12 mouse cellular contexts compared by ENCODE assay signal in the genomic region with DNA sequence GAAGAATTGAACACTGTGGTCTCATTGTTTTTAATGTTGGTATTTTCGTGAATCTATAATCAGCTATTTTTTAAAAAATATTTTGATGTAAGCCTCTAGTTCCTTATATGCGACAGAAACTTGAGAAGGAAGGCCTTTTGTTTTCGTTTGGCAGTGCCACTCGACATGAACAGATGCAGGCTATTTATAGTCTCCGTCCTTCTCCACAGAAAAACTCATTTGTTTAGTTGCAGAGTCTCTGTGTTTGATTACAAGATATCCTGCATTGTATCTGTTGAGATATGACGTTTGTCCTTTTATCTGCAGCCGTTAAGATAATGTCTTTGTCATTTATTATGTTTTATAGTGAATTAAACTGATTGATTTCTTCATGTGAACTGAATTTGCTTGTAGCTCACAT.
DNase-seq lines count a peak whose midpoint lies in the region; ATAC-seq and TF ChIP-seq lines count a peak whose summit lies in the region.
"Had no signal": no experiment of that assay in that cellular context is flagged by ENCODE, and none has a peak within 500 bp of the region (broad histone marks: within the 10 kb centered on the region; RNA-seq: fewer than 3 reads in every experiment).

No protein-coding gene starts in this region.

- peak; percentile 44; the same call in 1 of the 2 replicates for ATAC-seq in forebrain, embryonic 14.5 days
- no peak for ATAC-seq in forebrain, embryonic 11.5 days (replicated peaks; ENCODE audit: low FRiP score)
- ATAC-seq in kidney, postnatal 0 days (replicated peaks; ENCODE audit: low FRiP score, low read depth): no peak
- no peak for ATAC-seq in erythroblast, adult 5-6 weeks (replicated peaks; ENCODE audit: low FRiP score, poor library complexity, severe bottlenecking)
- ATAC-seq: CD4-positive, CD25-positive, alpha-beta regulatory T cell, adult 4 months; Patski had no signal

- no peaks in the 10 kb centered on the region for H3K9me3 ChIP-seq in forebrain, embryonic 14.5 days (replicated peaks; ENCODE audit: control insufficient read depth, low read length)
- no peaks in the 10 kb centered on the region for H3K9me3 ChIP-seq in forebrain, embryonic 11.5 days (ENCODE audit: control insufficient read depth, low read length)
- no peaks in the 10 kb centered on the region for H3K9me3 ChIP-seq in kidney, postnatal 0 days (replicated peaks; ENCODE audit: low read length)
- H3K9me3 ChIP-seq: liver, embryonic 15.5 days; midbrain, embryonic 12.5 days had no signal

- no peak overlapping the region for H3K4me2 ChIP-seq in forebrain, embryonic 14.5 days (ENCODE audit: low read length)
- H3K4me2 ChIP-seq in forebrain, embryonic 11.5 days (ENCODE audit: low read depth, low read length, severe bottlenecking): no peak overlapping the region
- no peak overlapping the region for H3K4me2 ChIP-seq in kidney, postnatal 0 days (ENCODE audit: low read length)
- H3K4me2 ChIP-seq: liver, embryonic 15.5 days; midbrain, embryonic 12.5 days had no signal

- peaks cover 19% of the 10 kb centered on the region for H3K4me1 ChIP-seq in forebrain, embryonic 14.5 days (ENCODE audit: control insufficient read depth, insufficient read depth, low read length)
- H3K4me1 ChIP-seq in forebrain, embryonic 11.5 days (replicated peaks; ENCODE audit: control insufficient read depth, insufficient read depth, low read length): 0 out of 2 replicates have a peak, but pooled peaks cover 2% of the 10 kb centered on the region
- no peaks in the 10 kb centered on the region for H3K4me1 ChIP-seq in kidney, postnatal 0 days (replicated peaks; ENCODE audit: insufficient read depth, low read length)

- no peaks in the 10 kb centered on the region for H3K27me3 ChIP-seq in forebrain, embryonic 14.5 days (replicated peaks; ENCODE audit: control insufficient read depth, insufficient read depth, low read length)
- H3K27me3 ChIP-seq in forebrain, embryonic 11.5 days (ENCODE audit: control insufficient read depth, insufficient read depth, low read length): no peaks in the 10 kb centered on the region
- H3K27me3 ChIP-seq in kidney, postnatal 0 days (ENCODE audit: insufficient read depth, low read length): no peaks in the 10 kb centered on the region
- H3K27me3 ChIP-seq: liver, embryonic 15.5 days; midbrain, embryonic 12.5 days had no signal

- WGBS in forebrain, embryonic 14.5 days: 34% methylated on average over 7 of the region's 7 CpGs
- 59% methylated on average over 7 of the region's 7 CpGs for WGBS in forebrain, embryonic 11.5 days
- 44% methylated on average over 7 of the region's 7 CpGs for WGBS in kidney, postnatal 0 days

- peak; percentile 73 for DNase-seq in forebrain, embryonic 14.5 days (ENCODE audit: low spot score)
- DNase-seq in forebrain, embryonic 11.5 days (ENCODE audit: low spot score): no peak
- peak; percentile 25 for DNase-seq in kidney, postnatal 0 days (ENCODE audit: low spot score)
- DNase-seq in kidney, postnatal 14 days: no peak
- DNase-seq in A20 (ENCODE audit: low read depth, low spot score): peak; percentile 48
- DNase-seq in cerebellum, postnatal 10 days: peak; percentile 26 to 46
- DNase-seq: kidney, adult 2 months had no signal

- H3K9ac ChIP-seq in forebrain, embryonic 14.5 days (ENCODE audit: low read length): no peak overlapping the region
- H3K9ac ChIP-seq in forebrain, embryonic 11.5 days (ENCODE audit: low read length): no peak overlapping the region
- no peak overlapping the region for H3K9ac ChIP-seq in kidney, postnatal 0 days (ENCODE audit: low read depth, low read length)
- H3K9ac ChIP-seq: liver, embryonic 15.5 days; midbrain, embryonic 12.5 days had no signal

- no peaks in the 10 kb centered on the region for H3K36me3 ChIP-seq in forebrain, embryonic 14.5 days (ENCODE audit: control insufficient read depth, insufficient read depth, low read length)
- H3K36me3 ChIP-seq in forebrain, embryonic 11.5 days (ENCODE audit: control insufficient read depth, insufficient read depth, low read length): no peaks in the 10 kb centered on the region
- no peaks in the 10 kb centered on the region for H3K36me3 ChIP-seq in kidney, postnatal 0 days (ENCODE audit: insufficient read depth, low read length)
- H3K36me3 ChIP-seq: liver, embryonic 15.5 days; midbrain, embryonic 12.5 days had no signal

- no peak for TF ChIP-seq CTCF in kidney, postnatal 0 days (IDR thresholded peaks at IDR 0.05; ENCODE audit: low read depth)

- H3K27ac ChIP-seq in forebrain, embryonic 14.5 days (ENCODE audit: low read depth, low read length): 0 out of 2 replicates have a peak overlapping the region, but pooled peaks have one; percentile 59
- H3K27ac ChIP-seq in forebrain, embryonic 11.5 days (ENCODE audit: low read depth, low read length): no peak overlapping the region
- no peak overlapping the region for H3K27ac ChIP-seq in kidney, postnatal 0 days
- H3K27ac ChIP-seq: liver, embryonic 15.5 days; midbrain, embryonic 12.5 days had no signal

- no peak overlapping the region for H3K4me3 ChIP-seq in forebrain, embryonic 14.5 days (ENCODE audit: low read depth, low read length)
- no peak overlapping the region for H3K4me3 ChIP-seq in forebrain, embryonic 11.5 days (ENCODE audit: low read depth, low read length)
- H3K4me3 ChIP-seq in kidney, postnatal 0 days (replicated peaks; ENCODE audit: low read depth, low read length): no peak overlapping the region
- H3K4me3 ChIP-seq: liver, embryonic 15.5 days; midbrain, embryonic 12.5 days had no signal

Comparison
In these comparisons a context has a peak if more than half of its experiments do, and no peak if none do; other contexts are left out.
1. DNase-seq: peak in forebrain, embryonic 14.5 days (single experiment), kidney, postnatal 0 days (single experiment), A20 (single experiment) and cerebellum, postnatal 10 days (2 of 2); none in forebrain, embryonic 11.5 days (single experiment) and kidney, postnatal 14 days (single experiment).